Mouse (Mus musculus) liver, adult 2 months (tissue): ENCODE measurements around the gene Kcnc2.

Source experiments
- CTCF ChIP-seq: fragments of 200-500 bp; IDR thresholded peaks from 2 replicates; pipeline ENCODE4 v1.5.1; 2011; ENCODE audit warnings: low read depth, low read length, control low read depth
- POLR2A ChIP-seq: fragments of 200-500 bp; IDR thresholded peaks from 2 replicates; pipeline ENCODE4 v1.6.1; 2011; ENCODE audit warnings: low read length, control low read depth; ENCODE audit not compliant: insufficient read depth; ENCODE audit errors: extremely low read depth

GRCm38 (mm10) chr10:112263467-112263866 is 7.5 kb upstream of the Kcnc2 start:
- TF ChIP-seq POLR2A (no peak), CTCF (no peak)
